Mouse (Mus musculus): ENCODE measurements around the gene Vps26a.

Vps26a gene

GRCm38 (mm10) chr10:62418831-62419356 is 67.7 kb downstream of the Vps26a start:
- DNase-seq (ENCODE audit: low spot score in 2 of 2), result no peak

GRCm38 (mm10) chr10:62413606-62413982 is 73.0 kb downstream of the Vps26a start:
- peak in 1 of 2 experiments; percentile 13 for DNase-seq (ENCODE audit: low spot score in 2 of 2)

GRCm38 (mm10) chr10:62412906-62413605 is 73.5 kb downstream of the Vps26a start:
- peak; percentile 23 to 43 for DNase-seq (ENCODE audit: low spot score in 2 of 2)

GRCm38 (mm10) chr10:62411431-62412410 is 74.9 kb downstream of the Vps26a start:
- DNase-seq (ENCODE audit: low spot score in 2 of 2), result no peak

- DNase-seq (ENCODE audit: low spot score in 2 of 2), result peak; percentile 53 to 59
Measured at GRCm38 (mm10) chr10:62410943-62411342, 75.7 kb downstream of the Vps26a start.
